Mouse (Mus musculus) forelimb bud, embryonic 11.5 days (tissue): ENCODE measurements around the gene Adora2b.
A peak's percentile ranks its signal among the peaks of the same experiment; 100 is the strongest.

ENCODE experiments used
- DNase-seq: peaks from one replicate; pipeline ENCODE4 v3.0.0-alpha.2; 2012; ENCODE audit warnings: low read depth, low spot score

Adora2b gene

GRCm38 (mm10) chr11:62263599-62263998 lies 14.8 kb downstream of the Adora2b start:
- no peak for DNase-seq

- no peak for DNase-seq
Measured at GRCm38 (mm10) chr11:62264018-62264417, 15.2 kb downstream of the Adora2b start.

- no peak for DNase-seq
Measured at GRCm38 (mm10) chr11:62265642-62266041, 16.9 kb downstream of the Adora2b start.

- no peak for DNase-seq
Measured at GRCm38 (mm10) chr11:62266466-62267214, 17.9 kb downstream of the Adora2b start.

GRCm38 (mm10) chr11:62268381-62268780 lies 19.6 kb downstream of the Adora2b start:
- DNase-seq, result no peak

- DNase-seq, result no peak
Measured at GRCm38 (mm10) chr11:62269097-62269496, 20.3 kb downstream of the Adora2b start.

- DNase-seq, result no peak
Measured at GRCm38 (mm10) chr11:62270851-62271250, 22.1 kb downstream of the Adora2b start.

- no peak for DNase-seq
Measured at GRCm38 (mm10) chr11:62277086-62277485, 28.3 kb downstream of the Adora2b start.

- peak; percentile 80 for DNase-seq
Measured at GRCm38 (mm10) chr11:62278027-62278426, 29.2 kb downstream of the Adora2b start.

GRCm38 (mm10) chr11:62280675-62281600 lies 32.2 kb downstream of the Adora2b start, which contains the start of the genes Zswim7 and Ttc19:
Gene Zswim7 (minus strand): TSS chr11:62281375.
Gene Ttc19 (plus strand): TSS chr11:62281473.
- DNase-seq, result peak; percentile 88

GRCm38 (mm10) chr11:62281601-62281997 lies 32.8 kb downstream of the Adora2b start:
- peak; percentile 45 for DNase-seq

GRCm38 (mm10) chr11:62284020-62284419 lies 35.2 kb downstream of the Adora2b start:
- DNase-seq, result peak; percentile 29

GRCm38 (mm10) chr11:62285020-62285419 lies 36.2 kb downstream of the Adora2b start:
- no peak for DNase-seq

- no peak for DNase-seq
Measured at GRCm38 (mm10) chr11:62287700-62288099, 38.9 kb downstream of the Adora2b start.

GRCm38 (mm10) chr11:62294121-62294520 lies 45.3 kb downstream of the Adora2b start:
- DNase-seq, result no peak

GRCm38 (mm10) chr11:62298883-62299282 lies 50.1 kb downstream of the Adora2b start:
- no peak for DNase-seq

- DNase-seq, result no peak
Measured at GRCm38 (mm10) chr11:62305866-62306265, 57.1 kb downstream of the Adora2b start.

GRCm38 (mm10) chr11:62309296-62309695 lies 60.5 kb downstream of the Adora2b start:
- no peak for DNase-seq

- no peak for DNase-seq
Measured at GRCm38 (mm10) chr11:62314984-62315383, 66.2 kb downstream of the Adora2b start.
